Mouse (Mus musculus) heart, adult 2 months (tissue): ENCODE measurements at regions not wholly inside any gene's neighbourhood (a gene's known extent, or its start where the extent isn't known, plus 50 kb on each side); places are given as distances from the start of the nearest gene placed in this dataset.

Source experiments
- CTCF ChIP-seq: fragments of 200-600 bp; IDR thresholded peaks from 2 replicates; pipeline ENCODE4 v1.8.1; 2022; ENCODE audit warnings: antibody characterized with exemption, mild to moderate bottlenecking, moderate library complexity
- EP300 ChIP-seq: fragments of 200-500 bp; IDR thresholded peaks from 2 replicates; pipeline ENCODE4 v1.6.1; 2011; ENCODE audit warnings: low read depth, low read length, control low read depth; ENCODE audit not compliant: insufficient read depth
- POLR2A ChIP-seq: fragments of 200-500 bp; IDR thresholded peaks from 2 replicates; pipeline ENCODE4 v1.6.1; 2011; ENCODE audit warnings: mild to moderate bottlenecking, low read depth, low read length, control low read depth; ENCODE audit not compliant: insufficient read depth

GRCm38 (mm10) chr7:117759506-117759905 lies 356.5 kb downstream of the Rps15a start:
- TF ChIP-seq CTCF (no peak), EP300 (no peak), POLR2A (no peak)
